ENCODE assay signal across 8 mouse cellular contexts in the genomic region with DNA sequence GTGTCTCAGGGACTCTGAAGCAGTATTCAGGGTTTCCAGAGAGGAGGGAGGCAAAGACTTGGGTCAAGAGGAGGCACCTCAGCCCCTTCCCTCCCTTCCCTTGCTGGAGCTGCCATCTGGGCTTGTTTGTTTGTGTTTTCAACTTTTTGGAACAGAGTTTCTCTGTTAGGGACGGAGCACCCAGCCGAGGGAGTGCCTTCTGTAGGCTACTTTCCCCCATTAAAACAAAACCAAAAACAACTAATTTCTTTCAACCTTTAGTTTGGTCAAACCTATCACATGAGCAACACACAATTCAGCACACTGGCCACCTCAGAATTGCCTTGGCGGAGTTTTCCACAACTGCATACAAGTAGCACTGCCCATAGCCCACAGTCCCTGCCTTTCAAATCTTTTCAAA. TPM values are rescaled to one million over a fixed set of nuclear protein-coding genes. Genes with fewer than 3 reads are reported as not detected.
DNase-seq lines count a peak whose midpoint lies in the region; ATAC-seq and TF ChIP-seq lines count a peak whose summit lies in the region.

No protein-coding gene starts in this region.

- 30% methylated on average over 3 of the region's 3 CpGs for WGBS in hindbrain, embryonic 10.5 days
- WGBS in midbrain, embryonic 13.5 days: 45% methylated on average over 3 of the region's 3 CpGs

- intact Hi-C loops in gastrocnemius, postnatal 14 days (cut with DNase I; ENCODE audit: low total_unique reads): no loop called here

- H3K36me3 ChIP-seq in hindbrain, embryonic 10.5 days: no peaks in the 10 kb centered on the region
- no peaks in the 10 kb centered on the region for H3K36me3 ChIP-seq in midbrain, embryonic 13.5 days

- no peaks in the 10 kb centered on the region for H3K9me3 ChIP-seq in hindbrain, embryonic 10.5 days
- H3K9me3 ChIP-seq in midbrain, embryonic 13.5 days: no peaks in the 10 kb centered on the region

- H3K4me2 ChIP-seq in midbrain, embryonic 13.5 days (replicated peaks): peak overlapping the region; percentile 40

- H3K27ac ChIP-seq in hindbrain, embryonic 10.5 days: peak overlapping the region; percentile 67
- H3K27ac ChIP-seq in midbrain, embryonic 13.5 days: no peak overlapping the region

- peaks cover 31% of the 10 kb centered on the region for H3K4me1 ChIP-seq in hindbrain, embryonic 10.5 days (replicated peaks)
- H3K4me1 ChIP-seq in midbrain, embryonic 13.5 days (replicated peaks): peaks cover 14% of the 10 kb centered on the region

- no peak overlapping the region for H3K9ac ChIP-seq in midbrain, embryonic 13.5 days (replicated peaks)

- DNase-seq in heart, adult 11 months: peak; percentile 84
- no peak for DNase-seq in heart, postnatal 4 days
- DNase-seq in brain, embryonic 14.5 days (ENCODE audit: low read depth): peak; percentile 64
- peak; percentile 30 for DNase-seq in hindbrain, embryonic 10.5 days (ENCODE audit: low spot score)
- no peak for DNase-seq in gastrocnemius, postnatal 14 days
- no peak for DNase-seq in urinary bladder, postnatal 10 days (ENCODE audit: low spot score)

- no peak; the same call in 1 of the 2 replicates for ATAC-seq in midbrain, embryonic 13.5 days
- no peak for ATAC-seq in granulocyte monocyte progenitor cell, adult 5-6 weeks (replicated peaks; ENCODE audit: poor library complexity, severe bottlenecking)

- 0 out of 2 replicates have a peak, but pooled peaks cover 6% of the 10 kb centered on the region for H3K27me3 ChIP-seq in hindbrain, embryonic 10.5 days (ENCODE audit: insufficient read depth, poor library complexity, severe bottlenecking)
- 0 out of 2 replicates have a peak, but pooled peaks cover 2% of the 10 kb centered on the region for H3K27me3 ChIP-seq in midbrain, embryonic 13.5 days

- H3K4me3 ChIP-seq in hindbrain, embryonic 10.5 days: peak overlapping the region; percentile 57
- H3K4me3 ChIP-seq in midbrain, embryonic 13.5 days (replicated peaks): peak overlapping the region; percentile 43

- no peak for TF ChIP-seq CTCF in brain, embryonic 14.5 days (IDR thresholded peaks at IDR 0.05; ENCODE audit: borderline replicate concordance, extremely low read depth, insufficient read depth, insufficient read length)

- TF ChIP-seq POLR2A in brain, embryonic 14.5 days (IDR thresholded peaks at IDR 0.05; ENCODE audit: borderline replicate concordance, extremely low read depth, insufficient read depth, insufficient read length, poor library complexity, severe bottlenecking): no peak

RNA-seq across cellular contexts. Expression of gene Rftn2, which starts 1.2 kb away (rescaled TPM):
- 10 to 100 TPM; 13.7 to 15.0 TPM for total RNA-seq in heart, postnatal 4 days (2021)
- polyA plus RNA-seq in brain, embryonic 14.5 days (2012; rRNA removed): 8.2 and 8.7 TPM in 2 replicates
- polyA plus RNA-seq in hindbrain, embryonic 10.5 days (2016; fragmentation: Nextera tagmentation; extraction: Ambion mirVana): 7.3 and 8.5 TPM in 2 replicates
- 7.6 and 8.5 TPM in 2 replicates for polyA plus RNA-seq in midbrain, embryonic 13.5 days (2015; fragmentation: Nextera tagmentation; extraction: Ambion mirVana)
- total RNA-seq in gastrocnemius, postnatal 14 days (2021): 1 to 10 TPM; 8.8 to 9.2 TPM
- 0.73 and 4.4 TPM in 2 replicates for total RNA-seq in granulocyte monocyte progenitor cell, adult 5-6 weeks (2014; fragmentation: Nextera tagmentation)
- total RNA-seq in granulocyte monocyte progenitor cell, adult 5-6 weeks (2017): 1.9 and 7.0 TPM in 2 replicates

RNA-seq across cellular contexts. Expression of gene Mars2, which starts 11.6 kb away (rescaled TPM):
- total RNA-seq in heart, postnatal 4 days (2021): 1 to 10 TPM; 5.1 to 5.5 TPM
- 4.1 and 4.3 TPM in 2 replicates for polyA plus RNA-seq in brain, embryonic 14.5 days (2012; rRNA removed)
- 2.7 and 3.2 TPM in 2 replicates for polyA plus RNA-seq in hindbrain, embryonic 10.5 days (2016; fragmentation: Nextera tagmentation; extraction: Ambion mirVana)
- polyA plus RNA-seq in midbrain, embryonic 13.5 days (2015; fragmentation: Nextera tagmentation; extraction: Ambion mirVana): 3.2 and 3.6 TPM in 2 replicates
- 1 to 10 TPM; 3.7 to 3.8 TPM for total RNA-seq in gastrocnemius, postnatal 14 days (2021)
- total RNA-seq in granulocyte monocyte progenitor cell, adult 5-6 weeks (2014; fragmentation: Nextera tagmentation): 6.7 and 7.3 TPM in 2 replicates
- 7.7 and 9.0 TPM in 2 replicates for total RNA-seq in granulocyte monocyte progenitor cell, adult 5-6 weeks (2017)

Comparison
In these comparisons a context has a peak if more than half of its experiments do, and no peak if none do; other contexts are left out.
1. DNase-seq: peak in heart, adult 11 months (single experiment), brain, embryonic 14.5 days (single experiment) and hindbrain, embryonic 10.5 days (single experiment); none in heart, postnatal 4 days (single experiment), gastrocnemius, postnatal 14 days (single experiment) and urinary bladder, postnatal 10 days (single experiment).